Mouse (Mus musculus) layer of hippocampus, adult 9-10 months (tissue): ENCODE measurements around the gene Prr32.

ENCODE experiments used
- DNase-seq: peaks from one replicate; pipeline ENCODE4 v3.0.0; 2022; ENCODE audit warnings: low spot score

The Prr32 gene

GRCm38 (mm10) chrX:45090604-45091003 lies at the start of gene Prr32:
Prr32 (plus strand) TSS chrX:45090904.
- DNase-seq: no peak
